Mouse (Mus musculus): ENCODE data around the gene Hist1h2ai. TPM values are rescaled to one million over a fixed set of nuclear protein-coding genes. Genes with fewer than 3 reads are reported as not detected.
"Not testable (repeated sequence)": the region's sequence is repeated elsewhere in the genome, so short reads cannot be mapped to it uniquely, and the experiment has no call there.

Gene Hist1h2ai
- total RNA-seq (2014; rRNA removed) (342 and 560 TPM in 2 replicates), polyA plus RNA-seq (2015; fragmentation: Nextera tagmentation; extraction: Ambion mirVana) (12.1 and 14.6 TPM in 2 replicates)

DNA sequence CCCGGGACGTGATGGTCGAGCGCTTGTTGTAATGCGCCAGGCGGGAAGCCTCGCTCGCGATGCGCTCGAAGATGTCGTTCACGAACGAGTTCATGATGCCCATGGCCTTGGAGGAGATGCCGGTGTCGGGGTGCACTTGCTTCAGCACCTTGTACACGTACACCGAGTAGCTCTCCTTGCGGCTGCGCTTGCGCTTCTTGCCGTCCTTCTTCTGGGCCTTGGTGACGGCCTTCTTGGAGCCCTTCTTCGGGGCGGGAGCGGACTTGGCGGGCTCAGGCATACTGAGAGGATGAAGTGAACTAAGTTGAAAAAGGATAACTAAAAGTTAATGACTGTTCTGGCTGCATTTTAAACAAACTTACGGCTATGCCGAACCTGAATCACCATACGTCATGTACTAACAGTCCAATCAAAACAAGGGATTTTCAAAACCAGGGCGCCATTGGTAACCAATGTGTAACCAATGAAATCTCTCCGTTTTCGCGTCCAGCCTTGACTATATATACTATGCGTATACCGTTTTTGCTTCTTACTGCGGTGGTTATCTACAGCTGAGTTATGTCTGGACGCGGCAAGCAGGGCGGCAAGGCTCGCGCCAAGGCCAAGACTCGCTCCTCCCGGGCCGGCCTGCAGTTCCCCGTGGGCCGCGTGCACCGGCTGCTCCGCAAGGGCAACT, at the start of gene Hist1h2ai, which contains the start of gene Hist1h2bl:
Gene Hist1h2ai, plus strand, starts transcription at position 559 of the 676 bp plus-strand sequence.
Gene Hist1h2bl, minus strand, starts transcription at position 280 of the 676 bp plus-strand sequence.
- peak within 1 kb of the TSS; percentile 47 for H3K4me3 ChIP-seq (ENCODE audit: low read depth, low read length)
- H3K9ac ChIP-seq: peak within 1 kb of the TSS; percentile 69
- ATAC-seq (peak; percentile 95), DNase-seq (peak; percentile 97)
- not testable (repeated sequence) for H3K27me3 ChIP-seq (ENCODE audit: insufficient read depth, low read length); H3K9me3 ChIP-seq (ENCODE audit: low read length); H3K36me3 ChIP-seq (ENCODE audit: insufficient read depth)
- H3K4me1 ChIP-seq (ENCODE audit: insufficient read depth): peaks cover 19% of the 10 kb centered on the region
- H3K4me2 ChIP-seq (ENCODE audit: low read depth): peak within 1 kb of the TSS; percentile 77
- H3K27ac ChIP-seq (ENCODE audit: low read depth, low read length): peak within 1 kb of the TSS; percentile 88
- under 1% methylated on average over 28 of the region's 50 CpGs for WGBS

DNA sequence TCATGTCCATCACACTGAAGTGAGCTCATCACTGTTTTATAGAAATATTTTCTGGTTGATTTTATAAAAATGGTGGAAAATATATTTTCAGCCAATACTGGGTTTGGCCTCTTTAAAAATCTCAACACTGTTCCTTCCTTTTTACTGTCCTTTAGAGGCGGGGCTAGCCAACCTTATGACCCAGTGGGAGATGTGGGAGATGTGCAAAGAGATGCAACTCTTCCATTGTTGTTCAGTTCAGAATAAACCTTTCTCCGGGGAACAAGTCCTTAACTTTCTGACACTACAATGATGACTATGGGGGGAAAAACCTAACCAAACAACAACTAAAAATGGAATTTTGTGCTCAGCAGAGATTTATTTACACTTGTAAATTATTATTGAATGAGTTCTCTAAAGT, 38.9 kb upstream of the Hist1h2ai start, which contains the start of gene Olfr1360:
Gene Olfr1360, minus strand, starts transcription at position 101 of the 400 bp plus-strand sequence.
- no peak within 1 kb of the TSS for H3K27ac ChIP-seq (ENCODE audit: low read depth, low read length)
- DNase-seq (no peak), ATAC-seq (no peak)
- no peak for TF ChIP-seq CTCF (IDR thresholded peaks at IDR 0.05; ENCODE audit: low read depth)
- no peaks in the 10 kb centered on the region for H3K36me3 ChIP-seq (ENCODE audit: insufficient read depth)
- no peak within 1 kb of the TSS for H3K4me2 ChIP-seq (ENCODE audit: low read depth)
- no peaks in the 10 kb centered on the region for H3K4me1 ChIP-seq (ENCODE audit: insufficient read depth)
- H3K9ac ChIP-seq: no peak within 1 kb of the TSS
- H3K27me3 ChIP-seq (ENCODE audit: insufficient read depth, low read length): no peaks in the 10 kb centered on the region
- H3K4me3 ChIP-seq (ENCODE audit: low read depth, low read length): no peak within 1 kb of the TSS
- H3K9me3 ChIP-seq (ENCODE audit: low read length): no peaks in the 10 kb centered on the region
- 83% methylated on average over 2 of the region's 2 CpGs for WGBS

DNA sequence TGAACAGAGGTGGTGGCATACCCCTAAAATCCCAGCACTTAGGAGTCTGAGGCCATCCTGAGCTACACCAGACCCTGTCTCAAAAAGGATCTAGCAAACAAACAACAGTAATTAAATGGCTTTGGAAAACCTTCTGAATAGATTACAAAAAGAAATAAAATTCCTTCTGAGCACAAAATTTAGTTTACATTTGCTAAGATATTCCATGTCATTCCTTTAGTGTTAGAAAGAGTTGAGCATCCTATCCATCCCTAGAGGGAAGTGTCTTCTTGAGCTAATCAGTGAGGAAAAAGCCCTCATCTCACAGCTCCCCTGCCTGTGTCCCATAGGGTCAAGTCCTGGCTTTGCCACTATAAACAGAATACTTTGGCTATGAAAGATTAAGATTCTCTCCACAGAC, 18.4 kb upstream of the Hist1h2ai start, which contains the start of gene Olfr1359:
Gene Olfr1359, plus strand, starts transcription at position 301 of the 400 bp plus-strand sequence.
- no peaks in the 10 kb centered on the region for H3K9me3 ChIP-seq (ENCODE audit: low read length)
- H3K36me3 ChIP-seq (ENCODE audit: insufficient read depth): no peaks in the 10 kb centered on the region
- ATAC-seq: no peak
- H3K27ac ChIP-seq (ENCODE audit: low read depth, low read length): no peak within 1 kb of the TSS
- no peak for DNase-seq
- no peaks in the 10 kb centered on the region for H3K4me1 ChIP-seq (ENCODE audit: insufficient read depth)
- TF ChIP-seq CTCF (IDR thresholded peaks at IDR 0.05; ENCODE audit: low read depth): no peak
- no peak within 1 kb of the TSS for H3K9ac ChIP-seq
- H3K4me3 ChIP-seq (ENCODE audit: low read depth, low read length): no peak within 1 kb of the TSS
- H3K4me2 ChIP-seq (ENCODE audit: low read depth): no peak within 1 kb of the TSS
- H3K27me3 ChIP-seq (ENCODE audit: insufficient read depth, low read length): no peaks in the 10 kb centered on the region

DNA sequence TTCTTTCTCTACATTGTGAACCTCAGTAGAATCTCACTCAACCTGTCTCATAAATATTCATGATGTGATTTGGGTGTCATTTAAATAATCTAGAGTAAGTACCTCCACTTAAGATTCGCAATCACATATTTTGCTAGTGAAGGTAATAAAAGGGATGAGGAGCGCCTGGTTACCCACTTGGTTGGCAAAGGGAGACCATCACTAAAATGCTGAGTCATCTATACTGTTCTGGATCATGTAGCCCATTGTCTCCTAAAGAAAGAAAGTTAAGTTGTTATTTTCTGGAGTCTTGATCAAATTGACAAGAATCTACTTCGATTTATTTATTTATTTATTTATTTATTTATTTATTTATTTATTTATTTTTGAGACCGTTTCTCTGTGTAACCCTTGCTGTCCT, 9.6 kb upstream of the Hist1h2ai start:
- Histone ChIP-seq H3K4me3 (ENCODE audit: low read depth, low read length) (no peak overlapping the region), H3K4me1 (ENCODE audit: insufficient read depth) (no peaks in the 10 kb centered on the region), H3K27me3 (ENCODE audit: insufficient read depth, low read length) (no peaks in the 10 kb centered on the region), H3K4me2 (ENCODE audit: low read depth) (no peak overlapping the region), H3K9me3 (ENCODE audit: low read length) (no peaks in the 10 kb centered on the region), H3K27ac (ENCODE audit: low read depth, low read length) (no peak overlapping the region), H3K36me3 (ENCODE audit: insufficient read depth) (no peaks in the 10 kb centered on the region), H3K9ac (no peak overlapping the region)
- no peak for TF ChIP-seq CTCF (IDR thresholded peaks at IDR 0.05; ENCODE audit: low read depth)
- ATAC-seq (no peak), DNase-seq (no peak)
- 67% methylated on average over 4 of the region's 4 CpGs for WGBS

GRCm38 (mm10) chr13:21710031-21710711, 6.1 kb upstream of the Hist1h2ai start:
- Histone ChIP-seq H3K36me3 (ENCODE audit: insufficient read depth) (no peaks in the 10 kb centered on the region), H3K4me2 (ENCODE audit: low read depth) (peak overlapping the region; percentile 25), H3K4me1 (ENCODE audit: insufficient read depth) (peaks cover 3% of the 10 kb centered on the region; the same call in 1 of the 2 replicates), H3K9ac (peak overlapping the region; percentile 55), H3K4me3 (ENCODE audit: low read depth, low read length) (peak overlapping the region; percentile 64), H3K9me3 (ENCODE audit: low read length) (no peaks in the 10 kb centered on the region), H3K27ac (ENCODE audit: low read depth, low read length) (peak overlapping the region; percentile 77), H3K27me3 (ENCODE audit: insufficient read depth, low read length) (no peaks in the 10 kb centered on the region)
- DNase-seq (peak; percentile 93), ATAC-seq (peak; percentile 86)
- peak; percentile 84 for TF ChIP-seq CTCF (IDR thresholded peaks at IDR 0.05; ENCODE audit: low read depth)
- under 1% methylated on average over 32 of the region's 32 CpGs for WGBS

DNA sequence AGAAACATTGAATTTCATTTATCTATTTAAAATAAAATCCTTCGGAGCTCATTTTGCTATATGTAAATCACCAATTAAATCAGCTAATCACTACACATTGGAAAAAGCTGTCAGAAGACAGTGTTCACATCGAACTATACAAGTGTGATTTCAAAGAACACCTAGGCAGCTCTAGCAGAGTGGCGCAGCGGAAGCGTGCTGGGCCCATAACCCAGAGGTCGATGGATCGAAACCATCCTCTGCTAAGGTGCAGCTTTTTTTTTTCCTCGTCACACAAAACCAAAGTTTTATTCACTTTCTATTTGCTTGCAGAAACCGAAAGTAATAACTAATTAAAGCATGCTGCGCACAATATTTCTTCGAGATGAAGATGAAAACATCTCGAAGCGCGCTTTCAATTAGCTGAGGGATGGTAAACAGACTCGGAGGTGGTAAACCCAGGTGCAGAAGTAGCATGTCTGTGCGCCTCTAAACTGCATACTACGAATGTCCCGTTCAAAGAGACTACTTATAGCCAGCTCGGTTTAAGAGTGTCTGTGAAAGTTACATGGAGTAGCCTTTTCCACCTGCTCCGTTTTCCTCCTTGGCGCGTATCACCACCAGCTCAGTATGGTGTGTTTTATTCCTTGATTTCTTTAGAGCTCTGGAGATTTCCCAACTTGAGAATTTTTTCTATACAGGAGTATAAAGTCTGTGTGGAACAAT, 5.2 kb upstream of the Hist1h2ai start:
- Histone ChIP-seq H3K4me1 (ENCODE audit: insufficient read depth) (peaks cover 6% of the 10 kb centered on the region; the same call in 1 of the 2 replicates), H3K9me3 (ENCODE audit: low read length) (no peaks in the 10 kb centered on the region), H3K4me3 (ENCODE audit: low read depth, low read length) (peak overlapping the region; percentile 64), H3K27me3 (ENCODE audit: insufficient read depth, low read length) (no peaks in the 10 kb centered on the region), H3K9ac (peak overlapping the region; percentile 55), H3K27ac (ENCODE audit: low read depth, low read length) (no peak overlapping the region), H3K36me3 (ENCODE audit: insufficient read depth) (no peaks in the 10 kb centered on the region), H3K4me2 (ENCODE audit: low read depth) (peak overlapping the region; percentile 65)
- 2% methylated on average over 22 of the region's 22 CpGs for WGBS
- no peak for TF ChIP-seq CTCF (IDR thresholded peaks at IDR 0.05; ENCODE audit: low read depth)
- DNase-seq (peak; percentile 91), ATAC-seq (peak; percentile 87)
